Mouse (Mus musculus) adrenal gland, postnatal 25 days (tissue): ENCODE results near the gene Tpo. TPM values are rescaled to one million over a fixed set of nuclear protein-coding genes. Genes with fewer than 3 reads are reported as not detected.

Experiments
- DNase-seq: peaks from one replicate; pipeline ENCODE4 v3.0.0; 2021; ENCODE audit warnings: mixed read lengths
- total RNA-seq: library from RNA; stranded (reverse); gene quantifications from 2 replicates; pipeline ENCODE4 v1.2.3, GENCODE M21; 2021

Gene Tpo
- total RNA-seq, 1 experiment from 2014 or later: not detected

DNA sequence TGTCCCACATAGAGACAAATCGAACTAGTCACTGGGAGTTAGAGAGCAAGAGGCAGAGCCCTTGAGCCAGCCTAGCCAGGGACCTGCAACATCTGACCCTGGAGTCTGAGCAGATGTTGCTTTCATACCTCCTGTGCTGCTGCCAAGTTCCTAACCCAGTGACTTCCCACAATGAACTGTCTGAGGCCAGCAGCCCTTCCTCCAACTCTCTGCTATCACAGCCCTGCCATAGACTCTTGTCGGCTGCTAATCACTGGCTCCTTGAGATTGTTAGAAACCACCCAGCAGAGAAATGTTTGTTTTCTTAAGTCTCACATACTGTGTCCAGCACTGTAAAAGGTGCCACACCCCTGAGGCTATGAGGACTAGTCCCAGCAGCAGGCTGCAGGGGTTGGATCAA lies 56.1 kb downstream of the Tpo start:
- no peak for DNase-seq

DNA sequence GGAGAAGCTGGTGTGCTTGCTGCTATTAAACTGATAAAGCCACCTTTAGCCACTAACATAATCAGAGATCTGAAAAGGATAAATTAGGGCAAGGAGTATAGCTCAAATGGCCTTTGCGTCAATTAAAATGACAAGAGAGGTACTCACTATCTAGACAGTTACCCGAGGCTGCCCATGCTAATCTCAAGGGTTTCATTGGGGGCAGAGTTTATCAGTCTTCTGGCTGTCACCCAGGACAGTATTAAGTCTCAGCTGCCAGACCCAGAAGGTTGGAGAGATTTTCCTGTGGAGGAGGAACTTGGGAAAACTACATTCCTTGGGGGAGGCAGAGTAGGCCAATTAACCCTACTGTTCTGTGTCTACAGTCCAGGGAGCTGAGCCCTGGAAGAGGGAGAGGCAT lies 63.1 kb downstream of the Tpo start:
- no peak for DNase-seq

DNA sequence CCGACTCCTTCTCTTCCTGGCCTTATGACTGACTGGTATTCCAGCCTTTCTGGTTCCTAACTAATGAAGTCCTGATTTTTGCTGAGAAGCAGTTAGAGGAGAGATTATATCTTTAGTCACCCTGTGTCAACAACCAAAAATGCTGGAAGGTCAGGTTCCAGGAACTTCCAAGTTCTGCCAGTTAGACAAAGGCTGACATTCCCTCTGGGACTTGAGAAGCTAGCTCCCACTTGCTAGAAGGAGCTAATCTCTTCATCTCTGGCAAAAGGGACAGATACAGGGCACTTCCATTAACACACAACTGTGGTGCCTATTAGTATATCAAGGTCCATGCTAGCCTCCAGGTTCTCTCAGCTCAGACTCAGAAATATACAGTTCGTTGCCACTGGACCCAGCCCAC lies 64.6 kb downstream of the Tpo start:
- no peak for DNase-seq

DNA sequence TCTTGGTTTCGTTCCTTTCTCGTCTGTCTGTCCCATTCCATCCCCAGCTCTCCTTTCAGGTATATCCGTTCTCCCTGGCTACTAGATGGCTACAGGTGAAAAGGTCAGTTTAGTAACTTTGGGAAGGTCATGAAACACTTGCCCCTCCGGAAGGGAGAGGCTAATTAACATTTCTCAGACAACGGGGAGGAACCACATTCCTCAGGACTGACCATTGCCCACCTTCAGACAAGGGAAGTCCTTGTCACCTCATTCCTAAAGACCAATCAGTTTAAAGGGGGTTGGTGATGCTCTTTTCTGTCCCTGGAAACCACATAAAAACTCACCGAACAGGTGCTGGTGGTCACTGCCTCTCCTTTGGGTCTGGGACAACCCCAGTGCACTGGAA lies 70.3 kb downstream of the Tpo start:
- no peak for DNase-seq

DNA sequence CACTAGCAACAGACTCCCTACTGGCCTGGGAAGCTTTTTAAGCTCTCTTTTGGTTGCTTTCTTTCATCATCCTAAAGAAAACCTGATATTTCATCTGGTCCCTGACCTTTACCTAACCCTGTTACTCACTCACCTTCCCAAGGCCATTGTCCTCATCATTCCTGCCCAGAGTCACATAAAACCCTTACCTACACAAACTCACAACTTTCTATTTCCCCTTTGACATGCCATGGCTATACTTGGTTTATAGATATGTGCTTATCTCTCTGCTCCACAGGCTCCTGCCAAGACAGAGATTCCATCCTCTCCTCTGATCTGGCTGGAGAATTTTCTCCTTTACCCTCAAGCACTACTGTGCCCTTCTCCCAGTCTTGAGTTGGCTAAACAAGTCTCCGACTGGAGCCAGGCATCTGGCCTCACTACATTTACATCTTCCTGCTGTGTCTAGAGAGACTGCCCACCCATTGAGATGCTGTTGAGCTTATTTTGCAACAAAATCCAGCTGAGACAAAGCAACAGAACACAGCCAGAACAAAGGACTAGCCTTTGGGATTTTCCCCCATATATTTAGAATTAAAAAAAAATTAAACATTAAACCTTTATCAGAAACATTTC lies 70.8 kb downstream of the Tpo start:
- no peak for DNase-seq

DNA sequence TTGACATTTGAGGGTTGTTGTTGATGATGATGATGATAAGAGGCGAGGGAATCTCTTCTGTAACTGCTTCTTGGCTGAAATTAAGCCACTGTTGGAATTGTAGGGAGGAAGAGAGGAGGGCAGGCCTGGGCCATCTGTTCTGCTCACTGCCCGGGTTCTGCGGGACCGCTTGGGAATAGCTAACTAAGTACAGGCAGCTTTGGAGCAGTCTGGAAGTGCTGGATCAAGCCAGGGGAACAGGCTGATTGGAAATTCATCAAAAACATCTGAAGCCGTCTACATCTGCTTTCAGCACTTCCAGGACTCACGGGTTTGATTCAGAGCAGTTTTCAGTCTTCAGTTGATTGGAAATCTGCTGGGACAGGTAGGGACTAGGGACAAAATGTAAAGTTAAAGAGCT lies 74.4 kb downstream of the Tpo start:
- no peak for DNase-seq

DNA sequence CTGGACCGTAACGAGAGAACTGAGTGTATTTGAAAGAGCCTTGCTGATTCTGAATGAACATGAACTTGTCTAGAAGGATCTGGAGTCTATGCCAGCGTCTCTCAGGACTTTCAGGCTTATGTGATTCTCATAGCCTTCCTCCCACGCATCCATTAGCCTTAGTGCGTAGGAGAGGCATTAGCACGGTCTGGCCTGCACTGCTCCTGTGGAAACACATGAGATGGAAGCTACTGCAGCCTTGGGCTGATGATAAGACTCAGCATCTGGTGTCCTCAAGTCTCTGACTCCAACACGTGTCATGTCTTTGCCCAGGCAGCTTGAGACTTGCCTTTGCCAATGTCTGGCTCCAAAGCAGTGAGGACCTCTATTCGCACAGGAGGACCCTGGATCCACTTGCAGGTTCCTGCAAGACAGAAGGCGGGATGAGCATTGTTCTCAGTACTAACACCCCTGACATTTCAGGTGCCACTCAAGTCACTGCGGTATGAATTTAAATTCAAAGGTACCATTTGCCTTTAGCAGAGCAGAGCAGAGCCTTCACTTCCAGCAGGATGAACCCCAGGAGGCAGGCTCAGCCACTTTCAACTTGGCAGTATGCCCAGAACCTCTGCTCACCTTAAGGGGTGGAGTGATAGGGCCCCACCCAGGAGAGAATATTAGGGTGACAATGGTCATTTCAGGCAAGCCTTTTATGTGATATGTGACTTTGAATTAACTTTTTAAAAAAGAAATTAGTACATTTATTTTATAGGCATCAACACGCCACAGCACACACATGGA lies 77.5 kb downstream of the Tpo start:
- DNase-seq: no peak

DNA sequence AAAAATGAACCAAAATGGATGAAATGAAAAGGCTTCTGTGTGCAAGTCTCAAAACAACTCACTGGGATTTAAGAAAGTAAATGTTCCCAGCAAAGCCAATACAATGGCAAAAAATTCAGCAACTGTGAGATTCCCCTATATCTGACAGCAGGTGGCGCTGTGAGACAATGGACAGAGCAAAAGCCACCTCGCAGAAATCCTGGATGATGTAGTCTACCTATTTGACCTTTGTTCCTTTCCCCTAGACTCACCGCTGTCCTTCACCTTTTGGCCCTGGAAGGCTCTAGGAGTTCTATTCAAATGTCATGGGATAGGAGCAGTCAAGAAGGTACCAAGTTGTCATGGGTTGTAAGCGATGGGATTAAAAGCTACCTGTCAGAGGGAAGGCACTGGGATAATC lies 82.2 kb downstream of the Tpo start:
- DNase-seq: peak; percentile 57

DNA sequence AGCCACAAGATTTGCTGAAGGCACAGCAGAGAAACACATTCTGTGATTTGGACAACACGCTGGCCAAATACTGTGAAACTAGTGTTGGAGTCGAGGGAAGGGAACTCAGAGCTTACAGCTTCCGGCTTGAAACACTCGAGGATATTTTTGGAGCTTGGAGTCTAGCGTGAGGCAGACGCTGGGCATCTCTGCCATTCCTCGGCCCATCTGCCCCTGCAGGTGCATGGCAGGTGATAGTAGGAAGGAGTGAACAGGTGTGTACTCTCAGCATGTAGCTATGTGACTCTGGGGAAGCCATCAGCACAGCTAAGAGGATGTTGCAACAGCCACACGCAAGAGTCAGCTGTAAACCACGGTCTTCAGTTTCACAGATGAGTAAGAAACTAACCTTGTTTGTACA lies 82.6 kb downstream of the Tpo start:
- DNase-seq: no peak

DNA sequence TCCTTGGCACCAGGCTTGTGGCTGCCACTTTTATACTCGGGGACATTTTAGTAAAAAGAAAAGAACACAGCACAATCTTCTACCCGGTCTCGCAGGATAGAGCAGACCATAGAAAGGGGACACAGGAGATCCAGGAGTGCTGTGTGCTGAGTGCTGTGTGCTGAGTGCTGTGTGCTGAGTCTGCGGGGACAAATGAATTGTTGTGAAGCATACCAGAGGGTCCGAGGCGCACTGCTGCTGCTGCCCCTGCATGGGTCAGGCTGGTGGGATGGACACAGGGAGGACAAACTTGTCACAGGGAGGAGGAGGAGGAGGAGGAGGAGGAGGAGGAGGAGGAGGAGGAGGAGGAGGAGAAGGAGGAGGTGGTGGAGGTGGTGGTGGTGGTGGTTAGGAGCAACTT lies 83.6 kb downstream of the Tpo start:
- DNase-seq: no peak

DNA sequence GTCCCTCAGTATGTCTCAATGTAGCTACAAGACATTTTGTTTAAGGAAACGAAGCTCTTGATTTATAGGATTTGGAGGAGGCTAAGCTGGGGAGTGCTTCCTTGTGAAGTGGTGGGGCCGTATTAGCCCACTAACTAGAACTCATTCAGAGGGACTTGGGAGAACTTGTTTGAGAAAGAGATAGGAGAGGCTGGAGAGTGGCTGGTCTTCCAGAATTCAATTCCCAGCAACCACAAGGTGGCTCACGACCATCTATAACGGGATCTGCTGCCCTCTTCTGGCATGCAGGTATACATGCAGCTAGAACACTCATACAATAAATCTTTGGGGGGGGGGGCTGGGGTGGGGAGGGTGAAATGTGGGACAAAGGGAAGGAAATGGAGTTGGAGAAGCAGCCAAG lies 92.3 kb downstream of the Tpo start:
- DNase-seq: peak; percentile 39

DNA sequence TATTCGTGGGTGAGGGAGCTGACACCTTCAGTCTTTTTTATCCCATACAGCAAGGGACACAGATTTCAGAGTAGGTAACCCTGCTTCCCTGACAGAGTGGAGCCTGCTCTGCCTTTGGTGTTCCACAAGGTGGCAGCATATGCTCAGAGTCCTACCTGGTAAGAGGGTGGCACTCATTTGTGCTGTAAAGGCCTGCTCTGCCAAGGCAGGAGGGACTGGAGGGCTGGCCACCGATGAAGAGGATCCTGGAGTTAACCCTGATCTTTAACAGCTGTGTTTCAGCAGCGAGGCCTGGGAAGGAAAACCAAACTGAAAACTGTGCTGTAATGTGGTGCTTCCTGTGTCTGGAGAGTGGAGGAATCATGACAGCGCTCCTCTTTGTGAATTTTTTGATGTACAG lies 92.9 kb downstream of the Tpo start:
- DNase-seq: peak; percentile 32

DNA sequence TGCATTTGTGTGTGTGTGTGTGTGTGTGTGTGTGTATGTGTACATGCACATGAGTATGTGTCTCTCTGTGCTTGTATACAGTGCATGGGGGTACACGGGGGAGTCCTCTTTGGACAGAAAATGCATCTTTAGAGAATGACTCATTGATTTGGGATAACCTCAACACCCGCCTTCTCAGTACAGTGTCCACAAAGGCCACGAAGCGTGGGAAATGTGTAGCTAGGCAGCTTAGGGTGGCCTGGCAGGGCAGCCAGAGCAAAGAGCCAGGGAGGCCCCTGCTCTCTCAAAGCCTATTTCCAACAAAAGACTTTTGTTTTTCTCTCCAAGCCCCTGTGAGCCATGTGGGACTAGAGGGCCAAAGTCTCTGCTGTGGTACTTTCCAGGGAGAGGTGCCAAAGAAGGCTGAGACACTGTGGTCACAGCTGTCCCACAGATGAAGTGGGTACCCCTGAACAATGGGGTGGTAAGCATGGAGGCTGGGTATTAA lies 95.8 kb downstream of the Tpo start:
- no peak for DNase-seq

DNA sequence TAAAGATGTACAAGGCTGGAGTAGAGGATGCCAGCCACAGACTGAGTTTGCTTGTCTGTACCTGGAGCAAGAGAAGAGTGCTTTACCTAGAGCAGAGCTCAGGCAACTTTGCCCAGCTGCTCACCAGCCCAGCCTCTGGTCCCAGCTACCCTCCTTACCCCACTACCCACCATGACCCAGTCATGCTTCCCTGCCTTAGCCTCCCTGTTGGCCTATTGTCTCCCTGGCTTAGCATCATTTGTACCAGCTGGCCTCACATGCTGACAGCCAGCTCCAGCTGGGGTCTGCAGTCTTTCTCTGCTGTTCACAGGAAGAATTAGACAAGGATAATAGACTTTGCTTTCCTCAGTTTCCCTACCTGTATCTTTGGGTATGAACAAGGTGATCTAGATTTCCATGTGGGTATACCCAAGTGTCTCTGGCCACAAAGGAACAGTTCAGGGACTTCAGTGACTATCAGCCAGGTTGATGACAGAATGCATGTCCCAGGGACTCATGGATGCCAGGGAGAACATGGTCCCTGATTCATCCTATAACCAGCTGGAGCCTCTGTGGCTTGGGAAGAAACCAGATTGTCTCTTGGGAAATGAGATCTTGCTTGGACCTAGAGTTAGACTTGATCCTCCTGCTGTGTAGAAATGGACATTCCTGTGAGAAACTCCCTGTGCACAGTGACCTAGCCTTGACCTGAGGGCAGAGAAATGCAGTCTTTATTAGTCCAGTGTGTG lies 96.4 kb downstream of the Tpo start:
- no peak for DNase-seq

DNA sequence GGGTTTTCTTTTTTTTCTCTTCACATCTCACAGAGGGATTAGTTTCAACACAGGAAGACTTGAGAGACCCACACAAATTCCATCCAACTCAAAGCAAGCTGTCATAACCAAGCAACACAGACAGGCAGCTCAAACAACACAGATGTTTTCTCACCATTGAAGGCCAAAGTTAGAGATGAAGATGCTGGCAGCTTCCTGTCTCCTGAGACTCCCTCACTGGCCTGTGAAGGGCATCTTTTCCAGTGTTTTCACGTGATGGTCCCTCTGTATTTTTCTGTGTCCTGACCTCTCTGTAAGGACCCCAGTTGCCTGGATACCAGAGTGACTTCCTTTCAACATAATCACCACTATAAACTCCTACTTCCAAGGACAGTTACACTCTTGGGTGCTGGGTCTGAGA lies 97.0 kb downstream of the Tpo start:
- no peak for DNase-seq

DNA sequence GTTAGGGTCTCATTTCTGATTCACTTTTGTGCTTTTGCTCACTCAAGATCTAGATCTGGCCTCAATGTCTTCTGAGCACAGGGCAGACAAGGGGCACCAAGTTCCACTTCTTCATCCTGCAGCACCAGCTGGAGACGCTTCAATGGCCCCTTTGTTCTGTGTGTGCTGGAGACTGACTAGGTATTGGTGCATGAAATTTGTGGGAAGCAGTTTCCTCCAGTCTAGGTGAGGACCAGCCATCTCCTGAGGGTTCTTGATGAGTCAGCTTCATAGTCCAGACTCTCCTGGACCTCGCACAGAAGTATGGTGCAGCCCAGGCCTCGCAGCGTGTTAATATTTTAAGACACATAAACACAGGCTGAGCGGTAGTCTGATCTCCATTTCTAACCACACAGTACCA lies 97.7 kb downstream of the Tpo start:
- no peak for DNase-seq

DNA sequence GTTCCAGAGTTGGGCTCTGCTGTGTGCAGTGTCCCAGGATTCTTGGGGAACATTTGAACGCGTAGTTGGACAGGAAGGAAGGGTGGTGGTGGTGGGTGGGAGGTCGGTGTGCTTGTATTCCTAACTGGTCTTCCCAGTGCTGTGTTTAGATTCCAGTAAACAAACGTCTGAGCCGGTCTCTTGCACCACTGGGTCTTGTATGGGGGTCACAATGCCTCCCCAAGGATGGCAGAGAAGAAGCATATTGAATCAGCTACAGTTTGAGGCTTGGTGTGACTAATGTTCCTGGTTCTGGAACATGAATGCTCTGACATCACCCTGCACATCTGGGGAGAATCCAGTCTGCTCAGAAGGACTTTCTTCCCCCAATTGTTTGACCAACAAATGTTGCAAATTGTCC lies 101.9 kb downstream of the Tpo start:
- no peak for DNase-seq

DNA sequence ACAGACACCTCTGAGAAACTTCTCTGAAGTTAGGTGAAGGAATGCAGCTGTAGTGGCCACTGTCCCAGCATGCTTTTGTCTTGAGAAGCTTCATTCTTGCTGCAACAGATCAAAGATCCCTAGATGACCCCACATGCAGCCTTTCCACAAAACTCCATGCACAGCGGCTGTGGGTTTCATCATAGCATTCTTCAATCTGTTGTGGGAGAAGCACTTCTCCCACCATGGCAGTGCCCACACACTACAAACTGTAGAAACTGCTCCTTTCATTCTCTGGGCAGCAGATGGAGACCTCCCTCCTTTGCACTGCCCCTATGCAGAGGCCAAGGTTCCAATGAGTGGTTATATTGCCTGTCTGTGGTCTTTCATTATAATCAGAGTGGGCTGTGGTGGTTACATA lies 103.3 kb downstream of the Tpo start:
- no peak for DNase-seq

DNA sequence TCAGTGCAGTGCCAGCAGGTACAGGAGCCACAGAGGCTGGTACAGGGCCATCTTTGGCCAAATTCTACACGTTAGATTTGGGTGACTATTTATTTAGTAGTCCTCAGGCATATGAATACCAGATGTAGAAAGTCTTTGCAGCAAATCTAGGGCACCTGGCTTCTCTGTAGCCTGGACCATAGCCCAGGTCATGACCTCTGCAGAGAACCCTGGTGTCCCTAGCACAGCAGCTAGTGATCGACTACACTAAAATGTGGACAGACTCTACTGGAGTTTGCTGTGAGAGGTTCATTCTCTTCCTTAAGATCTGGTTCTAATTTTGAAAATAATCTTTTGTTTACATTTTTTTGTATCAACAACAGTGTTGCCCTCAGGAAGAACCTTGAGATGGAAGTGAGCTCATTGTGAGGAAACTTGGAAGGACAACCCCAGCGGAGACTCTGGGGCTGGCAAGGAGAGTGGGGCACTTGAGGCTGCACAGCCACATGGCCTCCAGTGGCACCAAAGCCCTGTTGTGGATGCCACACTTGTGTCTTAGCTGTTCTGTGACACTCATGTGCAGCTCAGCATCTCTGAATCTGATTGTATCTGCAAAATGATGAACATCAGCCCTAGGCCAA lies 104.6 kb downstream of the Tpo start:
- DNase-seq: no peak

DNA sequence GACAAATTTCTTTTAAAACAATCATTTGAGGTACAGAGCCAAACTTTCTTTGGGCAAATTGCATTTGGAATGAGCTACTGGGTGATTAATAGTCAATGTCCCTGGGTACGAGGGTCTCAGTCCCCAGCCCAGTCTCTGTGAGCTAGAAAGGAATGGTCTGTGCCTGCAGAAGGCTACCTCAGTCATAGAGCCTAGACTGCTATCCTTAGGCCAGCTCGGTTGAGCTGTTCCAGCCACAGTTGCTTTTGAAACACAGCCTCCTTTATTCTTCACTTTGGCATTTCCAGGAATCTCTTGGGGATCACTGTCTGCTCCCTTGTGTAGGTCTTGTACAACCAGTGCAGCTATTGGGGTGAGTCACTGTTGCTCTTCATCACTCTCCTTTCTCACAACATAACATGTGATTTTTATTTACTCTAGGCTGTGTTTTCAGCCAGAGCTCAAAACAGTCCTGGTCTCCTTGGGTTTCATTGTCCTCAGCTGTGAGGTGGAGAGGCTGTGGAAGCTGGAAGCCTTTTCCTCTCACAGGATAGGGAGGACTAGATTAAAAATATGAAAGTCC lies 108.1 kb downstream of the Tpo start:
- no peak for DNase-seq

DNA sequence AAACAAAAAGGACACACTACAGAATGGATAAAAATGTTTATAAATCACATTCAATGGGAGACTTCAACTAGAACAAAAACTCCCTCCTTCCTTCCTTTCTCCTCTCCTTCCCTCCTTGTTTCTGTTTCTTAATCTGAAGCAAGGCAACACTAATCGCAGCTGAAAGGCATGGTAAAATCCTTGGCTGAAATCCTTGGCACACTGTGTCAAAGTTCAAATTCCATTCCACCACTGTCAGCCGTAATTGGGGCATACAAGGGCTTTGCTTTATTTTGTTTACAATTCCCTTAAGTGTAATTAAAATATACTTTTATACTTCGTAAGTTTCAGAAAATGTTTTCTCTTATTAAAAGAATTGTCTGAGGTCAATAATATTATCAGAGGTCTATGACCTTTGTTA lies 108.9 kb downstream of the Tpo start:
- DNase-seq: no peak

DNA sequence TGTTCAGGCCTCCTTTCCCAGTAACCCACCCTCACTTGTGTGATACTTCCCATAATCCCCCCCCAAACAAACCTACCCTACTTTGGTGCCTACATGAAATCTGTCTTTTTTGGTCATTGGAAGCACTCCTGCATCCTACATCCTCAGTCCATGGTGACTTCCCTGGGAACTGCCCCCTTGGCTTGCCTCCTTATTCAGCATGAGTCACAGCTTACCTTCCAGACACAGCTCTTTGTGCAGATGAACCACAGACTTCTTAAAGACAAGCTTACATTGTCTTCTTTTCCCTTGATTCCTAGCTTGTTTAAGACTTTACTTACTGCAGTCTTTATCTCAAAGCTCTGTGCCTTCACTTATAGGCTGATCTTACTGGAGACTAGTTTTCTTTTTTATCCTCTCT lies 112.0 kb downstream of the Tpo start:
- DNase-seq: no peak

DNA sequence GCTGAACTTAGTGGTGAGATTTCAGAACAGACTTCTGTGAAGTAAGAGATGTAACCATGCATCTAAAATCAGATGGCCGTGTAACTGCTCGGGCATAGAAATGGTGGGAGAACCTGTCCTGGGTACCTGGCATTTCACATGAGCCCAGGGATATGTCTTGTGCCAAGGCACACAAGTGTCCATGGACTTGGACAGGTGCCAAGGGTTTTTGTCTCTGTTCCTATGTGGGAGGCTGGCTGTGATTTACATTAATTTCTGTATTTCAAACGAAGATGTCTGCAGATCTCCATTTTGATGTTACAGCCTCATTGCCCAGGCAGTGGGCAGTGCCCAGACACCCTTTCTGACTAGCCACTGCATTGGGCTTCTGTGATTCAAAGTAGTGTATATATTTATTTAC lies 115.3 kb downstream of the Tpo start:
- DNase-seq: no peak
